Mouse (Mus musculus) heart, embryonic 12.5 days (tissue): ENCODE measurements around the gene Map2k7. TPM values are rescaled to one million over a fixed set of nuclear protein-coding genes. Genes with fewer than 3 reads are reported as not detected.

Source experiments
- ATAC-seq: fragments of 200-750 bp; cut with Nextera tagmentation; 2 replicates; pipeline ENCODE4 v1.8.0; 2017; ENCODE audit warnings: moderate TSS enrichment, moderate library complexity; ENCODE audit not compliant: insufficient number of reproducible peaks, low FRiP score
- H3K27ac ChIP-seq: fragments of 300-500 bp; sonication (generic); 2 replicates; pipeline ENCODE4 v1.5.1; 2016; ENCODE audit warnings: mild to moderate bottlenecking, moderate library complexity; ENCODE audit not compliant: poor library complexity, severe bottlenecking
- H3K27me3 ChIP-seq: fragments of 300-500 bp; sonication (generic); replicated peaks from 2 replicates; pipeline ENCODE4 v1.6.1; 2016; ENCODE audit warnings: mild to moderate bottlenecking, moderate library complexity
- H3K36me3 ChIP-seq: fragments of 300-500 bp; sonication (generic); 2 replicates; pipeline ENCODE4 v1.6.1; 2016; ENCODE audit warnings: mild to moderate bottlenecking, moderate library complexity
- H3K4me1 ChIP-seq: fragments of 300-500 bp; sonication (generic); replicated peaks from 2 replicates; pipeline ENCODE4 v1.6.1; 2016; ENCODE audit warnings: mild to moderate bottlenecking
- H3K4me2 ChIP-seq: fragments of 300-500 bp; sonication (generic); 2 replicates; pipeline ENCODE4 v1.6.1; 2016; ENCODE audit warnings: mild to moderate bottlenecking, moderate library complexity
- H3K4me3 ChIP-seq: fragments of 300-500 bp; sonication (generic); 2 replicates; pipeline ENCODE4 v1.5.1; 2016; ENCODE audit warnings: mild to moderate bottlenecking
- H3K9ac ChIP-seq: fragments of 300-500 bp; sonication (generic); 2 replicates; pipeline ENCODE4 v1.6.1; 2016; ENCODE audit warnings: mild to moderate bottlenecking, moderate library complexity
- H3K9me3 ChIP-seq: fragments of 300-500 bp; sonication (generic); replicated peaks from 2 replicates; pipeline ENCODE4 v1.6.1; 2016; ENCODE audit warnings: mild to moderate bottlenecking, moderate library complexity
- whole genome bisulfite sequencing: fragments of 180-500 bp; shearing (Covaris S2); methylation state at CpG from one replicate; pipeline ENCODE4 v1.1.7; 2016; 5-methylcytosine and 5-hydroxymethylcytosine counted together
- polyA plus RNA-seq: library from polyadenylated mRNA; unstranded; fragments of >200 nt; fragmentation: Nextera tagmentation; extraction: Ambion mirVana; gene quantifications from 2 replicates; pipeline ENCODE4 v1.2.1, GENCODE M21; 2016

Map2k7 gene
- polyA plus RNA-seq = 28.7 and 32.2 TPM in 2 replicates

DNA sequence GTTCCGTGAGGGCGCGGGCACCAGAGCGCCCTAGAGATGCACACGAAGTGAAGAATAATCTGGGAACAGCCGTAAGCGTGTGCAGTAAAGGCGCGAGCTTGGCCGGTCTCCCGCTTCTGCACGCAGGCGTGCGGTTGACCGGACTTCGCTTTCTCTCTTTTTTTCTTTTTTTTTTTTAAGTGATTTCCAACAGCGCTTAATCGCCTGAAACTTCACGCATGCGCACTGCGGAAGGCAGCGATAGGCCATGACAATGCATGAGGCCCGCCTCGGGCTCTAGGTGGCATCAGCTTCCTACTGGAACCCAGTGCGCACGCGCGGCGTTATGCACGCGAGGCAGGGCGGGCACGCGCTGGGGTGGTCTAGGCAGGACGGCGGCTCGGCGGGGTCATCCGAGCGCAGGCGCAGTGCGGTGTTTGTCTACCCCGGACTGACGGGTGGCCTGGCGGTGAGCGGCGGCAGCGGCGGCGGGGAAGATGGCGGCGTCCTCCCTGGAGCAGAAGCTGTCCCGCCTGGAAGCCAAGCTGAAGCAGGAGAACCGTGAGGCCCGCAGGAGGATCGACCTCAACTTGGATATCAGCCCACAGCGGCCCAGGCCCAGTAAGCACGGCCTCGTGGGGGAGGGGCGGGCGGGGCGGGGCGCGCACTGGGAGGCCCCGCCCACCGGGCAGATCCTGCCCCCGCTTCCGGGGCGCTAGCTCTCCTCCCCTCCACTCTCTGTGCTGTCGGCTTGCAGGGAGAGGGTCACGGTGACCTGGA lies at the start of gene Map2k7, which contains the start of gene Gm49320:
Gene Map2k7 (plus strand): TSS at position 307 of the 759 bp plus-strand sequence.
Gene Gm49320 (plus strand): TSS at position 432 of the 759 bp plus-strand sequence.
- Histone ChIP-seq H3K27me3 (peaks cover 15% of the 10 kb centered on the region), H3K36me3 (peaks cover 28% of the 10 kb centered on the region), H3K4me2 (peak within 1 kb of the TSS; percentile 76), H3K9ac (peak within 1 kb of the TSS; percentile 81), H3K4me1 (peaks cover 23% of the 10 kb centered on the region), H3K9me3 (no peaks in the 10 kb centered on the region), H3K4me3 (peak within 1 kb of the TSS; percentile 65), H3K27ac (peak within 1 kb of the TSS; percentile 89)
- peak; percentile 95 for ATAC-seq
- 0% methylated on average over 69 of the region's 71 CpGs for whole genome bisulfite sequencing

DNA sequence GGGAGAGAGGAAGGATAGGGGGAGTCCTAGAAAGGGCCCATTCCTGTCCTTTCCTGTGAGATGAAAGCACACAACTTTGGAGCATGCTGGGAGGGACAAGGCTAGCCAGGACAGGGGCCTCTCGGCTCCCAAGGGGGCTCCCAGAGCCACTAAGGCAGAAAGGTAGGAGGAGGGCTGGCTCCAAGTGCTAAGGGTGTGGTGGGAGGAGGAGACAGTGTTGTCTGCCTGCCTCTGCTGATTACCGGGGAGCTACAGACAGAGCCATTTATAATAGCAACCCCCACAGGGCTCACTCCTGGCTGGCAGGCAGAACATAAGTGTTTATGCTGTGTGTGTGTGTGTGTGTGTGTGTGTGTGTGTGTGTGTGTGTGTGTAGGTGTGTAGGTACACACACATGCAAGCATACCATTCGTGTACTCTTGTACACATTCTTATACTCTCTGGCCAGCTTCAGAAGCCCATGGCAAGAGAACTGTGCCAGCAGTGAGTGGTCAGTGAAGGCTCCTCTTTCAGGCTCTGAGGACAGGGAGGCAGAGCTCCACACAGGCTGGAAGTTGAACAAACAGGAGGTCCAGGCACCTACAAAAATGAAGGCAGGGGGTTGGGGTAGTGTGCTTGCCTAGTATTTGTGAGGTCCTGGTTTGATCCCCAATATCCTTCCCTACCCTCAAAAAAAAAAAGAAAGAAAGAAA lies 49.4 kb upstream of the Map2k7 start:
- H3K9ac ChIP-seq = 0 out of 2 replicates have a peak overlapping the region, but pooled peaks have one; percentile 23
- H3K4me3 ChIP-seq = no peak overlapping the region
- ATAC-seq = peak; percentile 41; the same call in 1 of the 2 replicates
- no peak overlapping the region for H3K27ac ChIP-seq
- 23% methylated on average over 3 of the region's 3 CpGs for WGBS
- peaks cover 36% of the 10 kb centered on the region for H3K36me3 ChIP-seq
- peaks cover 4% of the 10 kb centered on the region; the same call in 1 of the 2 replicates for H3K4me1 ChIP-seq
- no peaks in the 10 kb centered on the region for H3K27me3 ChIP-seq
- H3K9me3 ChIP-seq = no peaks in the 10 kb centered on the region
- no peak overlapping the region for H3K4me2 ChIP-seq

DNA sequence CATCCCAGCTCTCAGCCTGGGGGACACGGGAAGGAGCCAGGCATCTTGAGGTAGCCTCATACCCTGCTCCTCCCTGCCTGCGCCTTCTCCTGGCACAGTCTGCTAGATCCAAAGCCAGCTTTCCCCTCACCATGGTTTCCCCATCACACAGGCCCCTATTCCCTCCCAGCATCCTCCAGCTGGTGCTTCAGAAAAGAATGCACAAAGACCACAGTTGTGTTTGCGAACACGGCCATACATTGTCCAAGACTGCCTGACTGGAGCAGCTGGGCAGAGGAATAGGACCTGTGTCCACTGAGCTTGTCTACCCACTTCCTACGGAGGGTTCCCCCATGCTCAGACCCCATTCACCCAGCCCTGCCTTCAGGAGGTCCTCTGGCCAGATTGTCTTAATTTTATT lies 46.2 kb upstream of the Map2k7 start:
- no peaks in the 10 kb centered on the region for H3K9me3 ChIP-seq
- H3K4me3 ChIP-seq = no peak overlapping the region
- H3K36me3 ChIP-seq = peaks cover 10% of the 10 kb centered on the region
- no peak overlapping the region for H3K9ac ChIP-seq
- no peak overlapping the region for H3K4me2 ChIP-seq
- ATAC-seq = no peak
- no peak overlapping the region for H3K27ac ChIP-seq
- 67% methylated on average over 5 of the region's 5 CpGs for WGBS
- H3K4me1 ChIP-seq = peaks cover 4% of the 10 kb centered on the region; the same call in 1 of the 2 replicates
- no peaks in the 10 kb centered on the region for H3K27me3 ChIP-seq

DNA sequence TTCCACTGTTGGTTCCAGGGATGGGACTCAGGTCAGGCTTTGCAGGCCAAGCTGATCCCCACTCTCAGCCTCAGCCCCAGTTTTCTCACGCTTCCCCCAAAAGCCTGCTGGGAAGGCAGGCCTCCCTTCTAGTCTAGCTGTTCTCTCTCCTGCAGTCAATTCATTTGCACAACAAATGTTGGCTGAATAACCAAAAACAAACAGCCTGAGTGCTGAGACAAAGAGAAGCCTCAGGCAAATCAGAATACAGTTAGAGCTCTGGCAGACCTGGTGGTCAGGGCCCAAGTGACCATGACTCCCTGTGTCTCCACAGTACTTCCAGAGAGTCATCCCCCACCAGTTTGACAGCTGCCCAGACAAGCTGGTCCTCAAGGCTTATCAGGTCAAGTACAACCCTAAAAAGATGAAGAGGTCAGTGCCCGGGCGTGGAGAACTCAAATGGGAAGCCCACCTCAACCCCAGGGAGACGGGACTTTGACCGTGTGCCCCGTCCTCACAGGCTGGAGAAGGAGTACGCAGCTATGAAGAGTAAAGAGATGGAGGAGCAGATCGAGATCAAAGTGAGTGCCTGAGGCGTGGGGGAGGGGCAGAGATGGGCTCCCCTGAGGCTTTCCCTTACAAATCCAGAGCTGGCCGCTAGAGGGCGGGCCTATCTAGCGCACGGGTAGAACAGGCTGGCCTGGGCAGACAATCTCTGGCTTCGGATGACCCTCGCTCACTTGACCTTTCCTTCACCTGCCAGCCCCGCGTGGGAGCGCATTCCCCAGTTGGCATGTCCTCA lies 45.5 kb upstream of the Map2k7 start:
- Histone ChIP-seq H3K4me3 (no peak overlapping the region), H3K4me1 (peaks cover 4% of the 10 kb centered on the region; the same call in 1 of the 2 replicates), H3K4me2 (peak overlapping the region; percentile 34; the same call in 1 of the 2 replicates), H3K36me3 (peaks cover 4% of the 10 kb centered on the region; the same call in 1 of the 2 replicates), H3K9me3 (no peaks in the 10 kb centered on the region), H3K27ac (no peak overlapping the region), H3K9ac (no peak overlapping the region), H3K27me3 (no peaks in the 10 kb centered on the region)
- peak; percentile 77 for ATAC-seq
- 8% methylated on average over 18 of the region's 18 CpGs for WGBS

DNA sequence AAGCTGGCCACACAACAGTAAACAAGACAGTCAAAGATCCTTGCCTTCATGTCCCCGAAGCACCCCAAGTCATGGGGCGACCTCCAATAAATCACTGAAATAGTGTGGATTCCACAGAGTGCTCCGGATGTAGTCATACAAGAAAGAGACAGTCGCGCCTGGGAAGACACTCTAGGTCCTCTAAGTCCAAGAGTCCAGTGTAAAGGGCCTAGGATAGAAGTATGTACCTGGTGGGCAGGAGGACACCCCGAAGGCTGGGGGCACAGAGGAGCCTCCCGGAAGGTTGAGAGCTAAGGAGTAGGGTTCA lies 45.0 kb upstream of the Map2k7 start:
- no peaks in the 10 kb centered on the region for H3K27me3 ChIP-seq
- peak overlapping the region; percentile 34; the same call in 1 of the 2 replicates for H3K4me2 ChIP-seq
- no peak overlapping the region for H3K9ac ChIP-seq
- H3K36me3 ChIP-seq = no peaks in the 10 kb centered on the region
- H3K4me3 ChIP-seq = no peak overlapping the region
- no peak for ATAC-seq
- H3K4me1 ChIP-seq = peaks cover 4% of the 10 kb centered on the region; the same call in 1 of the 2 replicates
- 56% methylated on average over 7 of the region's 7 CpGs for WGBS
- no peak overlapping the region for H3K27ac ChIP-seq
- no peaks in the 10 kb centered on the region for H3K9me3 ChIP-seq

DNA sequence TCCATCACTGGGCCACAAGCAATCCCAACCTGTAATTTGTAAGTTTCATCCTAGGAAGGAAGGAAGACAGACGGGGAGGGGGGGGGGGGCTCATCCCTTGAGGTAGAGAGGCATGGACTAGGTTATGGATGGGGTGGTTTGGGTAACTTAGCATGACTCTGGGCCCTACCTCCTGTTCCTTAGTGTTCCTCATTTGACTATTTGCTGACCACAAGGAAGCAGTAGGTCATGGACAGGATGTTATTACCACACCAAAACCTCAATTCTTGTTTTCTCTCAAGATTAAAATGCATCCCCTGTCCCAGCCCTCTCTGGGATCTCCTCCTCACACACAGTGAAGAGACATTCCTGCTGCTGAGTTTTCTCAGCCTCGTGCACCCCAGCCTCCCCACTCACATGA lies 37.2 kb upstream of the Map2k7 start:
- H3K27ac ChIP-seq = no peak overlapping the region
- H3K9ac ChIP-seq = no peak overlapping the region
- peaks cover 38% of the 10 kb centered on the region for H3K27me3 ChIP-seq
- H3K36me3 ChIP-seq = no peaks in the 10 kb centered on the region
- no peak for ATAC-seq
- 51% methylated on average over 2 of the region's 2 CpGs for WGBS
- no peak overlapping the region for H3K4me3 ChIP-seq
- peaks cover 11% of the 10 kb centered on the region for H3K4me1 ChIP-seq
- no peaks in the 10 kb centered on the region for H3K9me3 ChIP-seq
- H3K4me2 ChIP-seq = no peak overlapping the region

DNA sequence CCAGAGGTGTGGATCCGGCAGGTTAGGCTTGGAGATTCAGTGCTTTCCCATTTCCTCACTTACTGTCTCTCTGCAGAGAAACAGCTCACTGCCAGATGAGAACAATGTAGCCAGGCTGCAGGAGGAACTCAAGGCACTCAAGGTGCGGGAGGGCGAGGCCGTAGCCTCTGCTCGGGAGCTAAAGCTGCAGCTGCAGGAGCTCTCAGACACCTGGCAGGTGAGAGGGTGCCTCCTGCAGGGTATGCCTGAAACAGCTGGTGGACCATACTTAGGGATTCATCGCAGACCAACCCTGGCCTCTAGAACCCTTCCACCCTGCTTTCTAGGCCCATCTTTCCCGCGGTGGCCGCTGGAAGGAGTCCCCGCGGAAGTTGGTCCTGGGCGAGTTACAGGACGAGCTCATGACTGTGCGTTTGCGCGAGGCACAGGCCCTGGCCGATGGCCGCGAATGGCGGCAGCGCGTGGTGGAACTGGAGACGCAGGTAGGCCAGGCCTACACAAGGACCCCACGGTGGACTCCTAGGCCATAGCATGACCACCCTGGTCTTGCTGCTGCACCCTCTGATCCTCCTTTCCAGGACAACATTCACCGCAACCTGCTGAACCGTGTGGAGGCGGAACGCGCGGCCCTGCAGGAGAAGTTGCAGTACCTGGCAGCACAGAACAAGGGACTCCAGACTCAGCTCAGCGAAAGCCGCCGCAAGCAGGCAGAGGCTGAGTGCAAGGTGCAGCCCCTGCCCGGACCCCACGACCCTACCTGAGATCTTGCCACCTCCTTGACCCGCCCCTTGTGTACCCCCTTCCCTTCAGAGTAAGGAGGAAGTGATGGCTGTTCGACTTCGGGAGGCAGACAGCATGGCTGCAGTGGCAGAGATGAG lies 33.1 kb upstream of the Map2k7 start:
- Histone ChIP-seq H3K27ac (no peak overlapping the region), H3K4me2 (peak overlapping the region; percentile 61), H3K9me3 (peaks cover 5% of the 10 kb centered on the region; the same call in 1 of the 2 replicates), H3K27me3 (peaks cover 65% of the 10 kb centered on the region), H3K4me3 (peak overlapping the region; percentile 29), H3K9ac (0 out of 2 replicates have a peak overlapping the region, but pooled peaks have one; percentile 23), H3K4me1 (peaks cover 18% of the 10 kb centered on the region), H3K36me3 (no peaks in the 10 kb centered on the region)
- ATAC-seq = no peak
- WGBS = 10% methylated on average over 38 of the region's 38 CpGs

DNA sequence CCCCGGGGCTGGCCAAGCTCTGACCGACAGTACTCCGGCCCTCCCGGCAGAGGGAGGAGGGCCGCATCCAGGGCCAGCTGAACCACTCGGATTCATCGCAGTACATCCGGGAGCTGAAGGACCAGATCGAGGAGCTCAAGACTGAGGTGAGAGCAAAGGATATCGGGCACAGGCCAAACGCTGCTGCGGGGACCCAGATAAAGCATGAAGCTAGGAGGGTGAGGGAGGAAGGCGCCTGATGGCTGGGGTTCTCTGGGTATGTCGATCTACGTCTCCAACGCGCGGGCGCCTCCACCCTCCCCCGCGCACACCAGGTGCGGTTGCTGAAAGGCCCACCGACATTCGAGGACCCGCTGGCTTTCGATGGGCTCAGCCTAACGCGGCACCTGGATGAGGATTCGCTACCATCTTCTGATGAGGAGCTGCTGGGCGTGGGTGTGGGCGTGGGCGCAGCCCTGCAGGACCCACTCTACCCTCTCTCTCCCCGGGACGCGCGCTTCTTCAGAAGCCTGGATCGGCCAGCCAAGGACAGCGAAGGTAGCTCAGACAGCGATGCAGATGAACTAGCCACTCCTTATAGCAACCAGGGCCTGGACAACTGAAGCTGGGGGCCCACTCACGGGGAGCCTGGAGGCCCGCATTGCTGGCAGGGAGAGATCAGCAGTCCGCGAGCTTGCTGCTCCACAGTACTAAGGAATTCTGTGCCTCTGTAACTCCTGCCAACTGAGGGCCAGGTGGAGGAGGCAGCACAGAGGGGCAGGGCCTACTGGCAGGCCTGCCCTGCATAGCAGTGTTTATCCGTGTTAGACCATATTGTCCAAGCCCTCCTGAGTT lies 32.1 kb upstream of the Map2k7 start:
- peaks cover 73% of the 10 kb centered on the region for H3K27me3 ChIP-seq
- WGBS = 9% methylated on average over 44 of the region's 44 CpGs
- 0 out of 2 replicates have a peak, but pooled peaks have one; percentile 20 for ATAC-seq

DNA sequence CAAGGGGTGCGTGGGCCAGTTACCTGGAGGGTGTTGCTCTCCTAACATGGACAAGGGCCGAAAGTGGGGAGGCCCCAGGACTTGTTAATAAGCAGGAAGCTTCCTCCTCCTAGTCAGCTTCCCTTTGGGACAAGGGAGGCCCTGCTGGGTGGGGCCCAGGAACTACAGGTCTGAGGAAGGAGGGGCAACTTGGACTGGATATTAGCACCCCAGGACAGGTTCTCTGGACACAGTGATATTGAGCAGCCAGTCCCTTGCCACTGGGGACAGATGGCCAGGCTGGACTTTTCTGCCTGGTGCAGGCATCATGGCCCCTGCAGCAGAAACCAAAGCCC lies 31.6 kb upstream of the Map2k7 start:
- Histone ChIP-seq H3K9me3 (peaks cover 5% of the 10 kb centered on the region; the same call in 1 of the 2 replicates), H3K4me1 (peaks cover 18% of the 10 kb centered on the region), H3K27me3 (peaks cover 79% of the 10 kb centered on the region), H3K4me3 (no peak overlapping the region), H3K4me2 (peak overlapping the region; percentile 61), H3K9ac (0 out of 2 replicates have a peak overlapping the region, but pooled peaks have one; percentile 23), H3K27ac (no peak overlapping the region), H3K36me3 (no peaks in the 10 kb centered on the region)
- ATAC-seq = 0 out of 2 replicates have a peak, but pooled peaks have one; percentile 7
- WGBS = 49% methylated on average over 2 of the region's 2 CpGs

More for the DNA sequence above, 32.1 kb upstream of the Map2k7 start:
- H3K36me3 ChIP-seq = no peaks in the 10 kb centered on the region
- H3K4me1 ChIP-seq = peaks cover 18% of the 10 kb centered on the region
- peak overlapping the region; percentile 29 for H3K4me3 ChIP-seq
- no peak overlapping the region for H3K27ac ChIP-seq
- H3K9me3 ChIP-seq = peaks cover 5% of the 10 kb centered on the region; the same call in 1 of the 2 replicates
- H3K4me2 ChIP-seq = peak overlapping the region; percentile 61
- peak overlapping the region; percentile 23 for H3K9ac ChIP-seq
